Comparison of ENCODE assay signal across 24 mouse cellular contexts in the genomic region with DNA sequence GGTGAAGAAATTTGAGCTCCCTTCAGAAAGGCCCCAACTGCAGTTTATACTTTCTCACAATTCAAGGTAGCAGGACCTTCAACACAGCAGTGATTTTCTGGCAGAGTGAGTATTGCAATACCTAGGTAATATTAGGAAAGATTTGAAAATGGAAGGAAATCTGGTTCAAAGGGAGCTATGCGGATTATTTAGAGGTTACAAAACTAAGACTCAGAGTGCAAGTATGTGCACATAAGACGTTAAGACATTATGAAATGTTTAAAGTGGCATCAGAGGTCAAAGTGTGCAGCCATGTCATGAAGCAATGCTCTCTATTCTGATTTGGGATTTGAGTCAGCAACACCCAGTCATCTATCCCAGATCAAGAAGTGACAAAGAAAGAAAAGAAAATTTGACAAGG.
DNase-seq lines count a peak whose midpoint lies in the region; ATAC-seq lines count a peak whose summit lies in the region.
"Had no signal": no experiment of that assay in that cellular context is flagged by ENCODE, and none has a peak within 500 bp of the region (broad histone marks: within the 10 kb centered on the region; RNA-seq: fewer than 3 reads in every experiment).

No protein-coding gene starts in this region.

- H3K9me3 ChIP-seq in hindbrain, embryonic 14.5 days (ENCODE audit: control insufficient read depth, low read length): no peaks in the 10 kb centered on the region
- H3K9me3 ChIP-seq in hindbrain, embryonic 10.5 days: no peaks in the 10 kb centered on the region
- H3K9me3 ChIP-seq in midbrain, embryonic 13.5 days: no peaks in the 10 kb centered on the region
- no peaks in the 10 kb centered on the region for H3K9me3 ChIP-seq in midbrain, embryonic 15.5 days
- H3K9me3 ChIP-seq in forebrain, embryonic 12.5 days: no peaks in the 10 kb centered on the region
- H3K9me3 ChIP-seq: embryonic facial prominence, embryonic 13.5 days; limb, embryonic 10.5 days; limb, embryonic 15.5 days; neural tube, embryonic 13.5 days had no signal

- H3K9ac ChIP-seq in hindbrain, embryonic 14.5 days: no peak overlapping the region
- no peak overlapping the region for H3K9ac ChIP-seq in midbrain, embryonic 13.5 days (replicated peaks)
- H3K9ac ChIP-seq in midbrain, embryonic 15.5 days: no peak overlapping the region
- no peak overlapping the region for H3K9ac ChIP-seq in forebrain, embryonic 12.5 days
- H3K9ac ChIP-seq: embryonic facial prominence, embryonic 13.5 days; limb, embryonic 15.5 days; liver, embryonic 14.5 days; lung, embryonic 14.5 days; neural tube, embryonic 13.5 days had no signal

- no peaks in the 10 kb centered on the region for H3K4me1 ChIP-seq in hindbrain, embryonic 14.5 days (replicated peaks; ENCODE audit: control insufficient read depth, insufficient read depth, low read length)
- H3K4me1 ChIP-seq in hindbrain, embryonic 10.5 days (replicated peaks): peaks cover 23% of the 10 kb centered on the region
- peaks cover 16% of the 10 kb centered on the region for H3K4me1 ChIP-seq in midbrain, embryonic 13.5 days (replicated peaks)
- 0 out of 2 replicates have a peak, but pooled peaks cover 7% of the 10 kb centered on the region for H3K4me1 ChIP-seq in midbrain, embryonic 15.5 days
- H3K4me1 ChIP-seq in forebrain, embryonic 12.5 days: peaks cover 14% of the 10 kb centered on the region
- H3K4me1 ChIP-seq: embryonic facial prominence, embryonic 13.5 days; limb, embryonic 10.5 days; limb, embryonic 15.5 days had no signal

- no peaks in the 10 kb centered on the region for H3K27me3 ChIP-seq in hindbrain, embryonic 14.5 days (ENCODE audit: control insufficient read depth, insufficient read depth, low read length)
- no peaks in the 10 kb centered on the region for H3K27me3 ChIP-seq in hindbrain, embryonic 10.5 days (ENCODE audit: insufficient read depth, poor library complexity, severe bottlenecking)
- 0 out of 2 replicates have a peak, but pooled peaks cover 3% of the 10 kb centered on the region for H3K27me3 ChIP-seq in midbrain, embryonic 13.5 days
- no peaks in the 10 kb centered on the region for H3K27me3 ChIP-seq in midbrain, embryonic 15.5 days (replicated peaks)
- no peaks in the 10 kb centered on the region for H3K27me3 ChIP-seq in forebrain, embryonic 12.5 days
- H3K27me3 ChIP-seq: CH12.LX; embryonic facial prominence, embryonic 13.5 days; limb, embryonic 15.5 days; neural tube, embryonic 13.5 days had no signal

- ATAC-seq in hindbrain, embryonic 14.5 days (ENCODE audit: low FRiP score): no peak
- 0 out of 2 replicates have a peak, but pooled peaks have one; percentile 12 for ATAC-seq in midbrain, embryonic 13.5 days
- no peak for ATAC-seq in midbrain, embryonic 15.5 days (replicated peaks)
- ATAC-seq in forebrain, embryonic 12.5 days (ENCODE audit: low FRiP score): peak; percentile 30

- 57% methylated on average over 2 of the region's 2 CpGs for WGBS in hindbrain, embryonic 14.5 days
- WGBS in hindbrain, embryonic 10.5 days: 69% methylated on average over 2 of the region's 2 CpGs
- WGBS in midbrain, embryonic 13.5 days: 54% methylated on average over 2 of the region's 2 CpGs
- WGBS in midbrain, embryonic 15.5 days: 55% methylated on average over 2 of the region's 2 CpGs
- 32% methylated on average over 2 of the region's 2 CpGs for WGBS in forebrain, embryonic 12.5 days

- no peaks in the 10 kb centered on the region for H3K36me3 ChIP-seq in hindbrain, embryonic 14.5 days (replicated peaks; ENCODE audit: control insufficient read depth, insufficient read depth)
- no peaks in the 10 kb centered on the region for H3K36me3 ChIP-seq in hindbrain, embryonic 10.5 days
- H3K36me3 ChIP-seq in midbrain, embryonic 13.5 days: no peaks in the 10 kb centered on the region
- no peaks in the 10 kb centered on the region for H3K36me3 ChIP-seq in midbrain, embryonic 15.5 days (replicated peaks)
- no peaks in the 10 kb centered on the region for H3K36me3 ChIP-seq in forebrain, embryonic 12.5 days (replicated peaks)
- H3K36me3 ChIP-seq: embryonic facial prominence, embryonic 13.5 days; limb, embryonic 10.5 days; limb, embryonic 15.5 days; neural tube, embryonic 13.5 days had no signal

- DNase-seq in hindbrain, embryonic 14.5 days (ENCODE audit: low spot score): no peak
- DNase-seq in hindbrain, embryonic 10.5 days (ENCODE audit: low spot score): no peak
- DNase-seq in layer of hippocampus, adult 9-11 months: no peak
- no peak for DNase-seq in right cerebral cortex, adult 2 months (ENCODE audit: low spot score in 2 of 2)
- DNase-seq: adrenal gland, postnatal 36 days; cerebellum, adult 18-20 months; gastrocnemius, postnatal 25 days; heart, adult 18-20 months; heart, postnatal 4 days; kidney, adult 2 months; kidney, postnatal 36 days; lung, embryonic 14.5 days; lung, postnatal 14 days; thymus, postnatal 4 days had no signal

- 0 out of 2 replicates have a peak overlapping the region, but pooled peaks have one; percentile 39 for H3K27ac ChIP-seq in hindbrain, embryonic 14.5 days
- H3K27ac ChIP-seq in hindbrain, embryonic 10.5 days: no peak overlapping the region
- H3K27ac ChIP-seq in midbrain, embryonic 13.5 days: 0 out of 2 replicates have a peak overlapping the region, but pooled peaks have one; percentile 19
- H3K27ac ChIP-seq in midbrain, embryonic 15.5 days: no peak overlapping the region
- H3K27ac ChIP-seq in forebrain, embryonic 12.5 days: peak overlapping the region; percentile 63
- H3K27ac ChIP-seq: embryonic facial prominence, embryonic 13.5 days; limb, embryonic 10.5 days; limb, embryonic 15.5 days; liver, embryonic 14.5 days; neural tube, embryonic 13.5 days had no signal

- no peak overlapping the region for H3K4me3 ChIP-seq in hindbrain, embryonic 14.5 days (replicated peaks; ENCODE audit: low read length)
- no peak overlapping the region for H3K4me3 ChIP-seq in hindbrain, embryonic 10.5 days
- H3K4me3 ChIP-seq in midbrain, embryonic 13.5 days (replicated peaks): no peak overlapping the region
- no peak overlapping the region for H3K4me3 ChIP-seq in midbrain, embryonic 15.5 days
- H3K4me3 ChIP-seq in forebrain, embryonic 12.5 days (replicated peaks): no peak overlapping the region
- H3K4me3 ChIP-seq: embryonic facial prominence, embryonic 13.5 days; limb, embryonic 10.5 days; limb, embryonic 15.5 days; neural tube, embryonic 13.5 days had no signal

- H3K4me2 ChIP-seq in hindbrain, embryonic 14.5 days (replicated peaks): no peak overlapping the region
- H3K4me2 ChIP-seq in midbrain, embryonic 13.5 days (replicated peaks): no peak overlapping the region
- no peak overlapping the region for H3K4me2 ChIP-seq in midbrain, embryonic 15.5 days
- H3K4me2 ChIP-seq in forebrain, embryonic 12.5 days: no peak overlapping the region
- H3K4me2 ChIP-seq: embryonic facial prominence, embryonic 13.5 days; heart, embryonic 11.5 days; limb, embryonic 15.5 days; lung, embryonic 14.5 days; neural tube, embryonic 13.5 days had no signal

Comparison
In these comparisons a context has a peak if more than half of its experiments do, and no peak if none do; other contexts are left out.
1. ATAC-seq: peak in midbrain, embryonic 13.5 days (single experiment) and forebrain, embryonic 12.5 days (single experiment); none in hindbrain, embryonic 14.5 days (single experiment) and midbrain, embryonic 15.5 days (single experiment).
2. H3K27ac ChIP-seq: peak in hindbrain, embryonic 14.5 days (single experiment), midbrain, embryonic 13.5 days (single experiment) and forebrain, embryonic 12.5 days (single experiment); none in hindbrain, embryonic 10.5 days (single experiment) and midbrain, embryonic 15.5 days (single experiment).